Mouse (Mus musculus) cortical plate, adult 2 months (tissue): Measurements from ENCODE around the gene Thbs3.

ENCODE experiments used
- CTCF ChIP-seq: fragments of 200-500 bp; IDR thresholded peaks from 2 replicates; pipeline ENCODE4 v1.5.1; 2011; ENCODE audit warnings: mild to moderate bottlenecking, control low read depth, low read length; ENCODE audit not compliant: insufficient read depth; ENCODE audit errors: extremely low read depth
- POLR2A ChIP-seq: fragments of 200-500 bp; IDR thresholded peaks from 2 replicates; pipeline ENCODE4 v1.6.1; 2011; ENCODE audit warnings: mild to moderate bottlenecking, low read length, control low read depth; ENCODE audit not compliant: insufficient read depth; ENCODE audit errors: extremely low read depth

DNA sequence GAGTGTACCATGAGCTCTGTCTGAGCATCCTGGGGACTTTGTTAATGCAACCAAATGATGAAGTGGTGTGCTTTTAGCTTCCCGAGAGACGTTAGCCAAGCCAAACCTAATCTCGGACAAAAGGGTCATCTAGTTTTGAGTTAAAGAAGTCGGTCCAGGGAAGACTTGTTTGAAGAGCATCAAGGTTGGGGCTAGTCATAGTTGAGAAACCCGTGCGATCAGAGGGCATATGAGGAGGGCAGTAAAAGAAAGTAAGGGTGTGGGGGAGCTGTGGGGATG is 36.9 kb upstream of the Thbs3 start:
- no peak for TF ChIP-seq POLR2A
- no peak for TF ChIP-seq CTCF
